Mouse (Mus musculus): ENCODE data around the gene Mrpl20.
"Not testable (repeated sequence)": the region's sequence is repeated elsewhere in the genome, so short reads cannot be mapped to it uniquely, and the experiment has no call there.

Gene Mrpl20

GRCm38 (mm10) chr4:155783486-155784080 lies 19.1 kb upstream of the Mrpl20 start:
- in situ Hi-C loops (cut with MboI; ENCODE audit: low sequenced_read_pairs) = no loop called here

DNA sequence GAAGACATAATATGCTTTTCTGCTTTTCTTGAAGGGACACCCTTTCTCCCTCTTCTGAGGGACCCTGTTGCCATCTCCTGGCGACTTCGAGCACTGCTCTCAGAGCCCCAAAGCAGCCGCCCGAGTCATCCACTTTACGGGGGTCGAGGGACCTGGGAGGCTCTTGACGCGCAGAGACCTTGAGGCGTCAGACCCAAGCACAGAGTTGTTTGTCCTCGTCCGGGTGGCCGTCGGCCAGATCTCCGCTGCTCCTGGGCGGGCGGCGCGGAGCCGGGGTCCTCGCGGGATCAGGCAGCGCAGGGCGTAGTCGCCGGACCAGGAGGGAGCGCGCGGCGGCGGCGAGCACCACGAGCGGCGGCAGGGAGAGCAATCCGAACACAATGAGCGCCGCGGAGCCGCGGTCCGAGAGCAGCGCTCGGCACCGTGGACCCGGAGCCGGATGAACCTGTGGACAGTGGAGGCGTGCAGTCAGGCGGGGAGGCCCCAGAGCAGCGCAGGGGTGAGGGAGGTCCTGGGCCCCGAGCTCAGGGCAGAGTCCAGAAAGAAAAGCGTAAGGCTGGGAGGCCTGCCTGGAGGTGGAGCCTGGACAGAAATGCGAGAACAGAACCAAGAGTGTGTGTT lies 18.5 kb upstream of the Mrpl20 start:
- in situ Hi-C loops (cut with MboI; ENCODE audit: low sequenced_read_pairs) = no loop called here

DNA sequence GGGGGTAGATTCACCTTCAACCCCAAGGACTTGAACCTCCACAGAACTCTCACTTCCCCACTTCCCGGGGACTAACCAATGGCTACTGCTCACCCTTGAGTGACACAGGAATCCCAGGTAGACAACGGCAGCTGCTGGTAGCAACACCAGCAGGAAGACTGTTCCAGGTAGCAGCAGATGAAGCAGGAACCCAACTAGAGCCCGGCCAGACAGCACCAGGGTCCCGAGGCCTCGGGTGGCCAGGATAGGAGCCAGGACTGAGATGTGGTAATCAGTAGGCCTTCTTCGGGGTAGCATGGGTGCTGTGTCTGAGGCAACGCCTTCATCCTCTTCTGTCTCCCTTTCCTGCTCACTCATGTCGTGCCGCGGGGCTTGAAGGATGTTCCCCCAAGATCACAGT lies 17.4 kb upstream of the Mrpl20 start:
- in situ Hi-C loops (cut with MboI; ENCODE audit: low sequenced_read_pairs) = no loop called here

GRCm38 (mm10) chr4:155785819-155786218 lies 16.9 kb upstream of the Mrpl20 start, which contains the start of gene Tmem88b:
Gene Tmem88b, minus strand, starts transcription at chr4:155785874.
- in situ Hi-C loops (cut with MboI; ENCODE audit: low sequenced_read_pairs) = no loop called here

- in situ Hi-C loops (cut with MboI; ENCODE audit: low sequenced_read_pairs) = no loop called here
Observed at GRCm38 (mm10) chr4:155788300-155788699, 14.4 kb upstream of the Mrpl20 start.

GRCm38 (mm10) chr4:155788833-155789232 lies 13.8 kb upstream of the Mrpl20 start:
- in situ Hi-C loops (cut with MboI; ENCODE audit: low sequenced_read_pairs) = not testable (repeated sequence)

- in situ Hi-C loops (cut with MboI; ENCODE audit: low sequenced_read_pairs) = no loop called here
Observed at GRCm38 (mm10) chr4:155790021-155790489, 12.6 kb upstream of the Mrpl20 start, which contains the start of gene Ankrd65. Gene Ankrd65, plus strand, starts transcription at chr4:155790439.

GRCm38 (mm10) chr4:155790650-155791161 lies 12.0 kb upstream of the Mrpl20 start:
- in situ Hi-C loops (cut with MboI; ENCODE audit: low sequenced_read_pairs) = no loop called here

GRCm38 (mm10) chr4:155791240-155791933 lies 11.3 kb upstream of the Mrpl20 start:
- in situ Hi-C loops (cut with MboI; ENCODE audit: low sequenced_read_pairs) = no loop called here

DNA sequence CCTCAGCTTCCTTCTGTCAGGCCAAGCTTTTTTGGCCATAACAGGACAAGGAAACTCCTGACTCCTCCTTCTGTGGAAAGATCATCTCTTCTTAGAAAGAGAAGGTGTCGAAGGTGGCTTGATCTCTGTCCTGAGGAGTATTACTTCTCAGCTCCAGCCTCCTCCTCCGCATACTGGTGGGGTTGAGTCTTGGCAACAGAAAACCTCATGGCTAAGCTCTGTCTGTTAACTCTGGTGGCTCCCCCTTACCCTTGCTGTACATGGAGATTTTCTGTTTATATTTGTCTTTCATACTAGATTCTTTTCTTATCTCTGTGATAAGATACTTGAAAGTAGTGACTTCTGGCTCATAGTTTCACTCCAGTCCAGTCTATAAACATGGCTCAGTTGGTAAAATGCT lies 8.9 kb upstream of the Mrpl20 start:
- in situ Hi-C loops (cut with MboI; ENCODE audit: low sequenced_read_pairs) = no loop called here

- in situ Hi-C loops (cut with MboI; ENCODE audit: low sequenced_read_pairs) = no loop called here
Observed at GRCm38 (mm10) chr4:155802075-155802474, 603 bp upstream of the Mrpl20 start.

- in situ Hi-C loops (cut with MboI; ENCODE audit: low sequenced_read_pairs) = no loop called here
Observed at GRCm38 (mm10) chr4:155803340-155804041, 813 bp downstream of the Mrpl20 start.

DNA sequence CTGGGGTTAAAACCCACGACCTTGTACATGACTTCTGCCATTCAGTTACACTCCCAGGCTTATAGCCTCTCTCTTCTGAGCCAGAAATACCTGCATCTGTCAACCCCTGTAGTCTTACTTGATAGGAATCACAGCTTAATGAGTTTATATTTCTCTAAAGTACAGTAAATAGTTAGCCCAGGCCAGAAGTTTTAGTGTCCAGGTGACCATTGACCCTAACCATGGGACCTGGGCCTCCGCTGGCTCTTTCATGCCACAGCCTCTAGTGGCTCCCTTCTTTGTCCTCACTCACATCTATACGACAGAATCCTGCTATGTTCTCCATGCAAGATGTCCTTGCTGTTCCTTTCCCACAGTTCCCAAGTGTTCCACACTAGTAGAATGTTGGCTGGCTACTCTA lies 5.2 kb downstream of the Mrpl20 start:
- in situ Hi-C loops (cut with MboI; ENCODE audit: low sequenced_read_pairs) = no loop called here

DNA sequence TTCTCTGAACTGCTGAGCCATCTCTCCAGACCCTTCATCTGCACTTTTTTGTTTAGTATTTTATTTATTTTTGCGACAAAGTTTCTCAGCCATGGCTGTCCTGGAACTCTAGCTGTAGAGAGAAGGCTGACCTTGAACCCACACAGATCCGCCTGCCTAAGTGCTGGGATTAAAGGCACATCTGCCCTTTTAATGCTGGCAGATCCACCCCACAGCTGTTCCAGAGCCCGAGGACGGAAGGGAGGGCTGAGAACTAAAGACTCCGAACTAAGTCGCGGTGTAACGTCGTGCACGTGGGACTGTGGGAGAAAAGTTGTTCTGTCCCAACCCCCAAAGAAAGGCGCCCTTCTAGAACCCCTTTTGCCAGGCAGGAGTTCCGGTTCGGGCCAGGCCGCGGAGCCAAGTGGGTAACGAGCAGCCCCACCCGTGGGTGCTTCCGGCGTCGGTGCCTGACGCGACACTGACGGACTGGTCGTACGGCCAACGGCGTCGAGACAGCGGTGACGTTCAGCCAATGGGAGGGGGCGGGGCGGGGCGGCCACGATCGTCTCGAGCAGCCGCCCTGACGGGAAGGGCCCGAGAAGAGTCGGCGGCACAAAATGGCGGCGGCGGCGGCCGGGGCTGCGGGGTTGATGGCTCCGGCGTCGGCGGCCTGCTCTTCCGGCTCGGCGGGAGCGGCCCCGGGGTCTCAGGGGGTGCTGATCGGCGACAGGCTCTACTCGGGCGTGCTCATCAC lies 9.4 kb downstream of the Mrpl20 start, which contains the start of gene Ccnl2:
Gene Ccnl2, plus strand, starts transcription at position 561 of the 736 bp plus-strand sequence.
- in situ Hi-C loops (cut with MboI; ENCODE audit: low sequenced_read_pairs) = no loop called here

DNA sequence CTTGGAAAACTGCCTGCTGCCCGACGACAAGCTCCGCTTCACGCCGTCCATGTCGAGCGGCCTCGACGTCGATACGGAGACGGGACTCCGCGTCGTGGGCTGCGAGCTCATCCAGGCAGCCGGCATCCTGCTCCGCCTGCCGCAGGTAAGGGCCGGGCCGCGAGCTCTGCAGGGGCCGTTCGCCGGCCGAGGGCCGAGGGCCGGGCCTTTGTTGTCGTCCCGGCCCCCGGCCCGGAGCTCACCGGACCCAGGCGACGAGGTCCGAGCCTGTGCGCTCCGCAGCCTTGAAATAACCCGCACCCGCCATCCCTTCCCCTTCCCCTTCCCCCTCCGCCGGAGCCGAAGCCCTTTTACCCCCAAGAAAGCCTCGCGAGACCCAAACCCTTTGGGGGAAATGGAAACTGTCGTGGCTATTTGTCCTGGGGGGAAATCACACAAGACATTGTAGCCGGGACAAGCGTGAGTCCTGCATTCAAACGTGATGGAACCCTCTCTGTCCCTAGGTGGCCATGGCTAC lies 10.0 kb downstream of the Mrpl20 start:
- in situ Hi-C loops (cut with MboI; ENCODE audit: low sequenced_read_pairs) = no loop called here

DNA sequence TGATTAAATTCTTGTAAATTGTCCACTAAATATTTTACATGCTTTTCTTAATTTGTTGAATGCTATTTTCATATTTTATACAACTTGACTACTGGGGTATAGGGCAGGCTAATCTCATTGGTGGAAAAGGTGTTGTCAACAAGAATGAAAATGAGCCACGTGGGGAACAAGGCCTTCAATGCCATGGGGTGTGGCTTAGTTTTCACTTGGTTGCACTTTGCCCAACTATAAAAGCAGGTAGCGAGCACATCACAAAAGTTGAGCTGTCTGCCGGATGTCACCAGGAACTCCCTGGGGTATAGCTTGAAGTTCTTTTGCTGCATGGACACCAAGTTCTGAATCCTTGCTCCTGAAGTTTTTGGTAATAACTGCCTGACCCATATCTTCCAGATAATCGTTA lies 14.9 kb downstream of the Mrpl20 start:
- in situ Hi-C loops (cut with MboI; ENCODE audit: low sequenced_read_pairs) = no loop called here

DNA sequence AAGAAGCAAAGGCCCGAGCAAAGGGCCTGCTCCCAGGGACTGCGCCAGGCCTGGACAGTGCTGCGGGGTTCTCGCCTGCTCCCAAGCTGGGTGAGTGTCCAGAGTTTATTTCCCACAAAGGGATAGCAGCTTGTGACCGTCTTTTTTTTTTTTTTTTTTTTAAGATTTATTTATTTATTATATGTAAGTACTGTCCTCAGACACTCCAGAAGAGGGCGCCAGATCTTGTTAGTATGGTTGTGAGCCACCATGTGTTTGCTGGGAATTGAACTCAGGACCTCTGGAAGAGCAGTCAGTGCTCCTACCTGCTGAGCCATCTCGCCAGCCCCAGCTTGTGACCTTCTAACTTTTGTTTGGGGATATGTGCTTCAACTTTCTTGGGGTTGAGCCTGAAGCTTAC lies 18.3 kb downstream of the Mrpl20 start:
- in situ Hi-C loops (cut with MboI; ENCODE audit: low sequenced_read_pairs) = no loop called here

DNA sequence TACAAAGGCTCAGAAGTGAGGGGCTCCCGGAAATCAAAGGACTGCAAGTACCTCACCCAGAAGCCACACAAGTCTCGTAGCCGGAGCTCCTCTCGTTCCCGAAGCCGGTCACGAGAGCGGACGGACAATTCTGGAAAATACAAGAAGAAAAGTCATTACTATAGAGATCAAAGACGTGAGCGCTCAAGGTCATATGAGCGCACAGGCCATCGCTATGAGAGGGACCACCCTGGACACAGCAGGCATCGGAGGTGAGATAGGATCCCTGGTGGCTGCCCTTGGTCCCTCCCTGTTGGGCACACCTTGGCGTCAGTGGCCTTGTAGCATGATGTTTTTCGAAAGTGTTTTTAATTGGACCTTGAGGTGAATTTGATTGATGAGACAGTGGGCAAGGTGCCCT lies 20.8 kb downstream of the Mrpl20 start:
- in situ Hi-C loops (cut with MboI; ENCODE audit: low sequenced_read_pairs) = no loop called here

DNA sequence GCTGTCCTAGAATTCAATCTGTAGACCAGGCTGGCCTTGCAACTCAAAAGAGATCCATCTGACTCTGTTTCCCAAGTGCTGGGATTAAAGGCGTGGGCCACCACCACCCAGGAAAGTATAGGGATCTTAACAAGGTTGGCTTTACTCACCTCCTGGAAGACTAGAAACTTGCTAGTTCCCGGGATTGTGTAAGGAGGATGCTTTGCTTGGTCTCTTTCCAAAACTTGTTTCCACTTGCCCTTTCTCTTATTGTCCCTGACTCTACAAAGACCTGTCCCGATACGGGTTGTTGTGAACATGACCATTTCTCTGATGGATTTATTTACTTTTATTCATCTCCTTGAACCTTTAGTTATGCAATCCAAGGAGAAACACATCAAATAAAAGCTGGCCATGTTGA lies 27.2 kb downstream of the Mrpl20 start:
- in situ Hi-C loops (cut with MboI; ENCODE audit: low sequenced_read_pairs) = no loop called here

DNA sequence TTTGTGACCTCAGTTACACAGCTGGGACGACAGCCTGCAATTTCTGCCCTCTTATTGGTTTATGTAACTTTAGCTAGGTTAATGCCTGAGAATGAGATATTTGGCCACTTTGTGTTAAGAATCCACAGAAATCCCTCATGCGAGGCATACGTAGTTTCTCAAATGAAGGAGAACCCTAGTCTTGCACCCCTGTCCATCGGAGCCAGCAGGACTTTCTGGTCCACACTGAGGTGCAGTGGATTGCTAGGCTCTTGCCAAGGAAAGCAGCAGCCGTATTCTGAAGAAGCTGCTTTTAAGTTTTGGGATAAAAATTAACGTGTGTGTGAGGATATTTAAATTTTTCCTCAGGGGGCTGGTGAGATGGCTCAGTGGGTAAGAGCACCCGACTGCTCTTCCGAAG lies 27.9 kb downstream of the Mrpl20 start:
- in situ Hi-C loops (cut with MboI; ENCODE audit: low sequenced_read_pairs) = no loop called here
